Mouse (Mus musculus): Measurements from ENCODE around the gene Hist1h2bh.

Gene Hist1h2bh

GRCm38 (mm10) chr13:23501511-23501910, 41.7 kb downstream of the Hist1h2bh start:
- no peak for DNase-seq

GRCm38 (mm10) chr13:23500424-23501200, 42.6 kb downstream of the Hist1h2bh start:
- peak; percentile 64 for DNase-seq

- no peak for DNase-seq
These were observed 43.2 kb downstream of the Hist1h2bh start for GRCm38 (mm10) chr13:23499943-23500342.

GRCm38 (mm10) chr13:23498653-23499052, 44.5 kb downstream of the Hist1h2bh start:
- DNase-seq, result no peak

DNA sequence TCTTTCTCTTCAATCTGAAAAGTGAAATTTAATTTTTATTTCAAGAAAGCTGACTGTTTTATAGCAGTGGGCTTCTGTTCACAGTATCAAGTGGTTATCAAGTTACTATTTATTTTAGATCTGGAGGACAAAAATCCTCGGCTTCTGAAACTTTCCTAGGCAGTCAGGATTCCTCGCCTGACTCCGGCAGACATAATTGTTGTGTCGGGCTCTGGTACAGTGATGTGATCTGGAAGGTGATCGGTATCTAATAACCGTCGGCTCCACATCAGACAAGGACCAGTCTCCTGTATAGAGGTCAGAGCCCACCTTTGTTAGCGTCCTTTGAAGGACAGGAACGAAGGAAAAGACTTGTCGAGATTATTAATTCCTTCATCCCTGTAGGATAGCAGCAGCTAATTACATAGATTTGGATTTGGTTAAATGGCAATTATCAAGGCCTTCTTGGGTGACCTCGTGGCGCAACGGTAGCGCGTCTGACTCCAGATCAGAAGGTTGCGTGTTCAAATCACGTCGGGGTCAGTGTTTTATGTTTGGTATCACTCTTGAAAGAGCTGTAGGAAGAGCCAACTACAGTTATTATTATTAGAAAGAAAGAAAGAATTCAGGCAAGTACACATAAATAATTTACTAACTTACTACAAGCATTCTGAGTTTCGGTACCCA, 45.4 kb downstream of the Hist1h2bh start:
- no peak for DNase-seq

GRCm38 (mm10) chr13:23495526-23495925, 47.7 kb downstream of the Hist1h2bh start:
- DNase-seq, result no peak

- DNase-seq, result no peak
These were observed 51.2 kb downstream of the Hist1h2bh start for GRCm38 (mm10) chr13:23491990-23492389.

Measured in right cerebral cortex, postnatal 4 days (tissue).